Mouse (Mus musculus): ENCODE results near the gene Slc1a1. TPM values are rescaled to one million over a fixed set of nuclear protein-coding genes. Genes with fewer than 3 reads are reported as not detected.

The Slc1a1 gene
- polyA plus RNA-seq (2012; rRNA removed; ENCODE audit: low replicate concordance) = 7.4 and 19.0 TPM in 2 replicates

GRCm38 (mm10) chr19:28834798-28835499 is at the start of gene Slc1a1:
TSS of gene Slc1a1 (plus strand) at chr19:28835049.

Other genes starting within 250 kb of the Slc1a1 start
- gene Glis3, start 155.0 kb upstream of the Slc1a1 start, polyA plus RNA-seq (2012; rRNA removed; ENCODE audit: low replicate concordance) = 12.2 and 17.8 TPM in 2 replicates
- 15.0 and 16.2 TPM in 2 replicates for gene Plpp6, start 128.9 kb downstream of the Slc1a1 start, polyA plus RNA-seq (2012; rRNA removed; ENCODE audit: low replicate concordance)
- 3.6 and 10.1 TPM in 2 replicates for gene 4430402I18Rik, start 132.8 kb downstream of the Slc1a1 start, polyA plus RNA-seq (2012; rRNA removed; ENCODE audit: low replicate concordance)
- 12.5 and 24.1 TPM in 2 replicates for gene Cdc37l1, start 155.3 kb downstream of the Slc1a1 start, polyA plus RNA-seq (2012; rRNA removed; ENCODE audit: low replicate concordance)
- 129 and 175 TPM in 2 replicates for gene Ak3, start 212.9 kb downstream of the Slc1a1 start, polyA plus RNA-seq (2012; rRNA removed; ENCODE audit: low replicate concordance)

Data from subcutaneous adipose tissue, adult 2 months (tissue).